Mouse (Mus musculus) 3T3-L1 (cell line): ENCODE results near the gene Pitx2.

Experiments used
- DNase-seq: peaks from one replicate; pipeline ENCODE4 v3.0.0-alpha.2; 2015; ENCODE audit warnings: low read depth, low spot score

Pitx2 gene

DNA sequence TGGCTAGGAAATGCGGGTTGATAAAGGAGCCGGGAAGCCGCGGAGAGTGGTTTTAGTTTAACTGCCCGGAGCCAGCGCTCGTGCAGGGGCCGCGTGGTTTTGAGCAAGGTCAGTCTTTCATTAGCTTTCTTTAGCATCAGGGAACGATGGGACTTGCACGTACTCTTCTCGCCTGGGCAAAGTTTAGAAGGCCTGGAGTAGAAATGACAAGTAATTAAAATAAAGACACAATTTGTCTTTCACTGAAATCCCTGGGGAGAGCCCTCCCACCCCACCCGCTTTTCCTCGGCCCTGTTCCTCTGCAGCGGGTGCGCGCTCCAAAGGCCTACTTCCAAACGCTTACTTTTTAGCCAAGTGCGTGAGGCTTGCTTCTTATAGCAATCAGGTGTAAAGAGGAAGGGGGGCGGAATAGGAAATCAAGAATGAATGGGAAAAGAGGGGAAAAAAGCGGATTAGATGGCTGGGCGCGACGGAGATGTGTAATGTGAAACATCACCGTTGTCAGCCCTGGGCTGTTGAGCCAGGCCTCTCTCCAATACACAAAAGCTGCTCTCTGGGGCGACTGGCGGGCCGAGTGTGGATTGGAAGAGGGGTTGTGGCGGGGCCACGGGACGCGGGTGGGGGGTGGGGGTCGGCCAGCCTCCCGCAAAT lies 17.4 kb downstream of the Pitx2 start:
- no peak for DNase-seq

DNA sequence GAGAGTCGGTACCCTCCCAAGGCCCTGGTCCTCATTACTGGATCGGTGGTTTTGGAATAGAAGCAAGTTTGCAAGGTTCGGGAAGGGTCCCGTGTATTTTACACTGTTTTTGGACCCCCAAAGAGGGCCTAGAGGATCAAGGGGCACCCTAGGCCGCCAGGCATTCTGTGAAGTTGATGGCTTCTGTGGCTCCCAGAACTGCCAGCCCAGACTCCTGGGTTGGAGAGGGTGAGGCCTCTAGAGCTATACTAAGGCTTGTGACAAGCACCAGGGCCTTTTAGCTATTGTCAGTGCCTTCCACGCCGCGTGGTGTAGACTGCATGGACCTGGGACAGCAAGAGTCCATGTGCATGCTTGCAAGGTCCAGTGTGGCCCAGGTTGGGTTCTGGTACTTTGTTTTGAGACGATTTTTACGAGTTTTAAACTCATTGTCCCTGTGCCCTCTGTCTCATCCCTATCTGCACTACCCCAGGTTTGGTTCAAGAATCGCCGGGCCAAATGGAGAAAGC lies 18.2 kb downstream of the Pitx2 start:
- DNase-seq = no peak

DNA sequence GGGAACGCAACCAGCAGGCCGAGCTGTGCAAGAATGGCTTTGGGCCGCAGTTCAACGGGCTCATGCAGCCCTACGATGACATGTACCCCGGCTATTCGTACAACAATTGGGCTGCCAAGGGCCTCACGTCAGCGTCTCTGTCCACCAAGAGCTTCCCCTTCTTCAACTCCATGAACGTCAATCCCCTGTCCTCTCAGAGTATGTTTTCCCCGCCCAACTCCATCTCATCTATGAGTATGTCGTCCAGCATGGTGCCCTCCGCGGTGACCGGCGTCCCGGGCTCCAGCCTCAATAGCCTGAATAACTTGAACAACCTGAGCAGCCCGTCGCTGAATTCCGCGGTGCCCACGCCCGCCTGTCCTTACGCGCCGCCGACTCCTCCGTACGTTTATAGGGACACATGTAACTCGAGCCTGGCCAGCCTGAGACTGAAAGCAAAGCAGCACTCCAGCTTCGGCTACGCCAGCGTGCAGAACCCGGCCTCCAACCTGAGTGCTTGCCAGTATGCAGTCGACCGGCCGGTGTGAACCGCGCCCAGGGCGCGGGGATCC lies 18.8 kb downstream of the Pitx2 start:
- DNase-seq = no peak

DNA sequence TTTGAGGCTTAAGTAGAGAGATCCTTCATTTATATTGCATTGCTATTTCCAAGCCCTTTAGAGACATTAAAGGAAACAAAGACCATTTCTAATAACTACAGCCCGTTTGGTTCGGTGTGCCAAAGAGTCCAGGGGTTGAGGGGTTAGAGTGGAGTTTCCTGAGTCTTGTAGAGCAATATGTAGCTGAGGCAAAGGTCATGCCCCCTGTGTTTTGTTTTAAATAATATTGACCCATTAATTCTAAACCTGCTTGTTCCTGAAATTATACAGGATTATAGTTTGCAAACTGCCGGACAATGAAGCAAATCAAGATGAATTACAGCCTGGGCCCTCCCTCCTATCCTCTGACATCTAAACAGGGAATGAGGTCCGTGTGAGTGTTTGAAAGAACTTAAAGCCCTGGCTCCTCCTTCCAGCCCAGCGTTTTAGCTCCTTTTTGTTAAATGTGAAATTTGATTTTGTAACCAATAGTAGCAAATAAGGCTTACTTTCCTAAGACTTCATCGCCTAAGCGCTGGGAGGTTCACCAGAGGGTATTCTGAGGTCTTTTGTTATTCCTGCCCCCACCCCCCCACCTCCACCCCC lies 20.5 kb downstream of the Pitx2 start:
- DNase-seq = no peak

DNA sequence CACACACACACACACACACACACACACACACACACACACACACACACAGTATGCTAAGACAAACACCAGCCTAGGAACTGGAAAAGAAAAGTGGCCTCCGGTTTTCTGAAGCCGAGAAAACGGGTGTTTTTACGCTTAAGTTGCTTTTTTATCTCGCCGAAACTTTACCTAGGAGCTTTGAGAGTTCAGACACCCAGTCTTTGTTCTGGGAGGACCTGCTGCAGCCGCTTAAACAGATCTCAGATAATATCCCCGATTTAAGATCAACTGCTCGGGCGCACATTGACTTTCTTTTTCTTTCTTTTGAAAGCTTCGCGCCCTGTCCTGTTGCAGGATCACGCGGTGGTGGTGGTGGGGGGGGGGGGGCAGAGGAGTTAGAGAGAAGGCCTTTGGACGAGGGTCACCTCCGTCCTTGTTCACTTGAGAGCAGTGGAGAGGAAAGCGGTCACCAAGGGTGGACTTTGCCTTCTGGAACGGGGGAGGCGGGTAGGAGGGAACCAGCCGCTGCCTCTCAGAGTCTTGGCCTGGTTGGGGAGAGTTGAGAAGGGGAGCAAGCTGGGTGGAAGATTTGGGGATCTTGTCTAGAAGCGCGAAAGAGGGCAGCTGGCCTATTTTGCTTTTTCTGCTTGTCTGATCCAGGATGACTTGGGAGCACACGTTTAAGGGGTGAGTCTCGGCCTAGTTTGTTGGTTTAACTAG lies 21.2 kb downstream of the Pitx2 start:
- no peak for DNase-seq

GRCm38 (mm10) chr3:129221380-129222260 lies 21.9 kb downstream of the Pitx2 start:
- no peak for DNase-seq

DNA sequence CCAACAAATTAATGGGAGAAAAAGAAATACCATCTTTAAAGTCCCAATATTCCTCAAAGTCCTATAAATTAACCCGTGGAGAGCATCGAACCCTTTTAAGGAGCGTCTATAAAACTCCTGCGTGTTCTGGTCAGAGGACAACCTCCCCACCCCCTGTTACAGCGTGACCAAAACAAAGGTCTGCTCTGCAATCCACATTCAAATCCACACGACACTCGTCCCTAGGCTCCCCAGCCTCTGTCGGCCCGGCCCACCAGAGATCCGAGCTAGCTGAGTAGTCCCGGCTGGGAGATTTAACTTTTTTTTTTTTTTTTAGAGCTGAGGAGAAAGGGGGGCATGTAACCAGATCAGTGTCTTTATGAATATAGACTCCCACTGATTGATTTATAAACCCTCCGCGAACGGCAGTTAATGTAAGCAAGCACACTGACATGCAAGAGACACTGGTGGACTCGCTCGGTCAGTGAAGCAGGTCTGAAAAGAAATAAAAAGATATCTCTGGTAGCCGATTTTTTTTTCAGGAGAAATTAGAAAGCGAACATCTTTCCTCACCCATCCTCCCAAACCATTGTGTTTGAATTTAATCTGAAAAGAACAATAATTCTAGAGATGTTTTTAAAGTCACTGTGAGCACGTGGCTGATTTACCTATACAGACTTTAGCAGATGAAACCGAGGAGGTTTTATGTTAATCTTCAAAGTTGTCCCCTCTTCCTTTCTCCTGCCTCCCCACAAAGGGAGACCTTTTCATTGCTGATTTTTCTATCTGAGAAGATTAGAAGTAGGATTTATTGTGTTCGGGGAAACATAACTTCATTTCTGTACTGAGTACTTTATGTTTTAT lies 23.0 kb downstream of the Pitx2 start:
- no peak for DNase-seq

GRCm38 (mm10) chr3:129223401-129223800 lies 23.7 kb downstream of the Pitx2 start:
- no peak for DNase-seq

- DNase-seq = no peak
These were observed 24.5 kb downstream of the Pitx2 start for GRCm38 (mm10) chr3:129223964-129224805.

DNA sequence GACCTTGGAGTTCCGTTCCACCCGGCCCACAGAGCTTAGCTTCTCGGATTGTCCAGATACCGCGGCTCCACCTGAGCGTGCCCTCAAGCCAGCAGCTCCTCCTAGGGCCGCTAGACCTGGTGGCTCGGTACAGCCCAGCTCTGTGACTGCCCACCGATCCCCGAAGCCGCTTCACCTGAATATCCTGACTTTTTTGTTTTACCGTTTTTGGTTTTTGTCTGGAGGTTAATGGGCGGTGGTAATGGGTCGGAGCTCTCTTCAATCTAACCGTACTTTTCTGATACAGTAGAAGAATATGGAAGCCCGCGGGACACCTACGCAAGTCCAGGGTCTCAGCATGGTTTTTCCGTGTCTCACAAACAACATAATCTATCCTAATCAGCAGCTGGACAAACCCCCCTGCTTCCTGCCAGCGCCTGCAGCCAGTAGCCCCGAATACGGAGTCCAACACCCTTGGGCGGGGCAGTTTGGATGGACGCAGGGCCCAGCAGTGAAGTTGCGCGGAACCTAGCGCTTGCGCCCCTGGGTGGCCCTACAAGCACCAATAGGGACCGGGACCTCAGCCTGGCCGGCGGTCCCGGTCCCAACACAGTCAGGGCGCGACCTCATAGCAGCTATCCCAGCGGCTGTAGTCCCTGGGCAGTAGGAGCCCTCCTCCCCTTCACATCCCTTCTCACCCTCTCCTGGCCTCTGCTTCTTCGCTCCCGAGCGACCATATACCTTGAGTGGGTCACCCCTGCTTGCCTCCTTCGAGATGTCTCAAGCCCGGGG lies 25.3 kb downstream of the Pitx2 start:
- no peak for DNase-seq

DNA sequence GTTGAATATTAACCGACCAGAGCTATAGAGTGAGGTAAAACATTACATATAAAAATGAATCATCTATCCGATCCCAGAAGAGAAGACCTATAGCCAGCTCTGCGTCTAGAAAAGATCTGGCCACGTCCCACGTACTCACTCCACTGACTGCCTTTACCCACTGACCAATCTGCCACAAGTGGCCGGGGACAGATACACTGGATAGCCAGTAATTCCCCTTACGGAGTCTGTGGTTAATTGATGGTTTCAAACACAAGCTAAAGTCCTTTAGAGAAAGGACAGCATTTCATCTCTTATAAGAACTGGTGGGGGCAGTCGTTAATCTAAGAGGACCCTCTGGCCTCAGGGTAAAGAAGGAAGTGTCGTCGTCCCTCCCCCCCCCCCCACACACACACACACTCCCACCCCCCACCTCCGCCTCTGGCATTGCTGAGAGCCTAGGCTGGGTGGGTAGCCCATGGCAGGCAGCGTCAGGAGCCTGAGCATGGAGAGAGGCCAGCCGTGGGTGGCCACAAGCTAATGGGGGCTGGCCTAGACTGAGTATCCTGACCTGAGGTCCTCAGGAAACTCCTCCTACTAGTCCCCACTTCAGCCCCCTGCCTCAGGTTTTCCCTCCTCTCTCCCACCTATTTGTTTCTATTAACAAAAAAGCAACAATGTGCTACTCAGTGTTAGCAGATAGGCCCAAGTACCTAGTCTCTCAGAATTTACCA lies 26.1 kb downstream of the Pitx2 start:
- DNase-seq = no peak

- DNase-seq = no peak
These were observed 27.0 kb downstream of the Pitx2 start for GRCm38 (mm10) chr3:129226681-129227080.

GRCm38 (mm10) chr3:129227331-129227730 lies 27.7 kb downstream of the Pitx2 start:
- no peak for DNase-seq

GRCm38 (mm10) chr3:129238010-129238409 lies 38.3 kb downstream of the Pitx2 start:
- DNase-seq = no peak

- no peak for DNase-seq
These were observed 39.1 kb downstream of the Pitx2 start for GRCm38 (mm10) chr3:129238664-129239258.

GRCm38 (mm10) chr3:129250997-129251396 lies 51.3 kb downstream of the Pitx2 start:
- DNase-seq = no peak

GRCm38 (mm10) chr3:129254246-129254645 lies 54.6 kb downstream of the Pitx2 start:
- no peak for DNase-seq

DNA sequence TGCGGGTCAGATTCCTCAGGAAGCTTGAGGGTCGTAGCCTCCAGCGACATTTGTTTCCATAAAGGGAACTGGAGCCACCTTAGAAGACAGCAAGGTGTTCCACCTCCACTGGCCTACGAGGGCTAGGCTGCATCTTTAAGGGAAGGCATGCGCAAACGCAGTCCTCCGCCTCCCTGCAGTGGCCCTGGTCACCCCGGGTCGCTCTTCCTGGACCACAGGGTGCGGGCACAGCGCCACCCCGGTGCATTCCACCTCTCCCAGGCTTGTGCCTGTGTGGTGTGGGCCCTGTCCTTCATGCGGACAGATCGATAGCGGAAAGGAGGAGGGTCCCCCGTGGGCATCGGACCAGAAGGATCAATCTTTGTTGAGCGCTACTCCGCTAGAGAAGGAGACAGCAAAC lies 56.6 kb downstream of the Pitx2 start:
- DNase-seq = no peak
